Comparison of ENCODE assay signal across 8 mouse cellular contexts in the genomic region with DNA sequence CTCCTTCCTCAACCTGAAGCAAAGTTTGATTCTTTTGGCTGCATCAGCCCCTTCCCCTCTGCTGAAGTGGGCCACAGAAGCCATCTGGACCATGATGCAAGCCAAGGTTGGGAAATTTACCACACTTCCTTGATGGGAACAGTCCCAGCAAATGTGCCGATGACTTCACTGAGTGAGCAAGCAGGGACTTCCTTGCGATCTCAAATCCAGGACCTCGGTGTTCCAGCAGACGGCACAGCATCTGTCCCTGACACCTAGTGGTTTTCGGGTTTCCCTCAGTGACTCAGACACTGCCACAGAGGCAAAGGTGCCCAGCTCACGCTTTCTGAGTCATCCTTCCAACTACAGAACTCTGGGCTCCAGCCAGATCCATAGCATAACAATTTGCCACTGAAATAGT. TPM values are rescaled to one million over a fixed set of nuclear protein-coding genes. Genes with fewer than 3 reads are reported as not detected.
DNase-seq lines count a peak whose midpoint lies in the region; ATAC-seq lines count a peak whose summit lies in the region.

No protein-coding gene starts in this region.

- intact Hi-C loops in heart, postnatal 36 days (cut with DNase I): loop anchor here (2.0 kb wide), 1 partner anchor 17 kb away; no protein-coding TSS in a partner anchor

- DNase-seq in layer of hippocampus, adult 18-20 months (ENCODE audit: low spot score in 2 of 2): peak; percentile 16 to 65
- DNase-seq in layer of hippocampus, postnatal 25 days (ENCODE audit: extremely low spot score in 1 of 2, low spot score in 1 of 2): no peak
- DNase-seq in adrenal gland, postnatal 14 days: peak; percentile 71
- peak; percentile 55 to 64 for DNase-seq in heart, postnatal 36 days
- no peak for DNase-seq in testis, postnatal 14 days (ENCODE audit: low spot score)
- no peak for DNase-seq in embryo, embryonic 9.5 days (ENCODE audit: extremely low spot score)
- no peak for DNase-seq in B cell, adult 2 months

- peak; percentile 62 for ATAC-seq in neutrophil, adult 5-6 weeks (ENCODE audit: extremely low read depth, insufficient number of reproducible peaks, low FRiP score, poor library complexity, severe bottlenecking)

RNA-seq across cellular contexts. Expression of gene Pfkfb3, which starts 23.8 kb away (rescaled TPM):
- total RNA-seq in layer of hippocampus, adult 18-20 months (2021): 10 to 100 TPM; 40.0 to 41.4 TPM
- total RNA-seq in layer of hippocampus, postnatal 25 days (2021): 10 to 100 TPM; 31.2 to 34.8 TPM
- total RNA-seq in adrenal gland, postnatal 14 days (2021): 136 and 152 TPM in 2 replicates
- total RNA-seq in heart, postnatal 36 days (2021): 10 to 100 TPM in 1 of 2 experiments, 1 to 10 TPM in 1; 8.1 to 10.9 TPM
- total RNA-seq in neutrophil, adult 5-6 weeks (2017): 46.0 TPM in 2 replicates

Comparison
In these comparisons a context has a peak if more than half of its experiments do, and no peak if none do; other contexts are left out.
1. DNase-seq: peak in layer of hippocampus, adult 18-20 months (2 of 2), adrenal gland, postnatal 14 days (single experiment) and heart, postnatal 36 days (2 of 2); none in layer of hippocampus, postnatal 25 days (0 of 2), testis, postnatal 14 days (single experiment), embryo, embryonic 9.5 days (single experiment) and B cell, adult 2 months (0 of 2).